Mouse (Mus musculus): ENCODE data around the gene Dcxr. TPM values are rescaled to one million over a fixed set of nuclear protein-coding genes. Genes with fewer than 3 reads are reported as not detected.

Gene Dcxr
- polyA plus RNA-seq, 1 experiment from 2014 or later = 12.4 TPM

Other genes with a start within 250 kb of the Dcxr start
- gene Mrpl12, start 242.7 kb downstream of the Dcxr start, polyA plus RNA-seq (2014; fragmentation: Nextera tagmentation; extraction: Ambion mirVana) = 137 and 152 TPM in 2 replicates
- gene Slc25a10, start 235.4 kb downstream of the Dcxr start, polyA plus RNA-seq (2014; fragmentation: Nextera tagmentation; extraction: Ambion mirVana) = 30.0 and 38.7 TPM in 2 replicates
- gene Gcgr, start 196.6 kb downstream of the Dcxr start, polyA plus RNA-seq (2014; fragmentation: Nextera tagmentation; extraction: Ambion mirVana) = 0.11 TPM in 1 of 2 replicates, not detected in the other
- 232 and 237 TPM in 2 replicates for gene Mcrip1, start 177.6 kb downstream of the Dcxr start, polyA plus RNA-seq (2014; fragmentation: Nextera tagmentation; extraction: Ambion mirVana)
- gene Ppp1r27, start 176.1 kb downstream of the Dcxr start, polyA plus RNA-seq (2014; fragmentation: Nextera tagmentation; extraction: Ambion mirVana) = not detected in 2 replicates
- gene P4hb, start 154.0 kb downstream of the Dcxr start, polyA plus RNA-seq (2014; fragmentation: Nextera tagmentation; extraction: Ambion mirVana) = 492 and 493 TPM in 2 replicates
- gene Arhgdia, start 145.7 kb downstream of the Dcxr start, polyA plus RNA-seq (2014; fragmentation: Nextera tagmentation; extraction: Ambion mirVana) = 521 and 583 TPM in 2 replicates
- 820 and 827 TPM in 2 replicates for gene Alyref, start 128.9 kb downstream of the Dcxr start, polyA plus RNA-seq (2014; fragmentation: Nextera tagmentation; extraction: Ambion mirVana)
- gene Anapc11, start 128.9 kb downstream of the Dcxr start, polyA plus RNA-seq (2014; fragmentation: Nextera tagmentation; extraction: Ambion mirVana) = 178 and 204 TPM in 2 replicates
- 0.38 TPM in 1 of 2 replicates, not detected in the other for gene Npb, start 118.8 kb downstream of the Dcxr start, polyA plus RNA-seq (2014; fragmentation: Nextera tagmentation; extraction: Ambion mirVana)
- 89.4 and 101 TPM in 2 replicates for gene Pcyt2, start 109.3 kb downstream of the Dcxr start, polyA plus RNA-seq (2014; fragmentation: Nextera tagmentation; extraction: Ambion mirVana)
- 29.5 and 33.2 TPM in 2 replicates for gene Sirt7, start 102.0 kb downstream of the Dcxr start, polyA plus RNA-seq (2014; fragmentation: Nextera tagmentation; extraction: Ambion mirVana)
- 18.0 and 19.7 TPM in 2 replicates for gene Mafg, start 93.7 kb downstream of the Dcxr start, polyA plus RNA-seq (2014; fragmentation: Nextera tagmentation; extraction: Ambion mirVana)
- gene Pycr1, start 83.5 kb downstream of the Dcxr start, polyA plus RNA-seq (2014; fragmentation: Nextera tagmentation; extraction: Ambion mirVana) = 32.4 and 32.8 TPM in 2 replicates
- gene Myadml2, start 79.1 kb downstream of the Dcxr start, polyA plus RNA-seq (2014; fragmentation: Nextera tagmentation; extraction: Ambion mirVana) = 0.36 and 0.57 TPM in 2 replicates
- 0.90 and 1.4 TPM in 2 replicates for gene Notum, start 66.1 kb downstream of the Dcxr start, polyA plus RNA-seq (2014; fragmentation: Nextera tagmentation; extraction: Ambion mirVana)
- gene Aspscr1, start 54.3 kb downstream of the Dcxr start, polyA plus RNA-seq (2014; fragmentation: Nextera tagmentation; extraction: Ambion mirVana) = 101 and 113 TPM in 2 replicates
- 119 and 131 TPM in 2 replicates for gene Cenpx, start 13.5 kb downstream of the Dcxr start, polyA plus RNA-seq (2014; fragmentation: Nextera tagmentation; extraction: Ambion mirVana)
- 30.9 TPM in 2 replicates for gene Lrrc45, start 13.4 kb downstream of the Dcxr start, polyA plus RNA-seq (2014; fragmentation: Nextera tagmentation; extraction: Ambion mirVana)
- 9.9 and 12.3 TPM in 2 replicates for gene Rac3, start 5.8 kb downstream of the Dcxr start, polyA plus RNA-seq (2014; fragmentation: Nextera tagmentation; extraction: Ambion mirVana)
- 1.00 and 1.1 TPM in 2 replicates for gene Cbr2, start 4.8 kb upstream of the Dcxr start, polyA plus RNA-seq (2014; fragmentation: Nextera tagmentation; extraction: Ambion mirVana)
- 8.2 and 9.1 TPM in 2 replicates for gene Hmga1b, start 35.5 kb upstream of the Dcxr start, polyA plus RNA-seq (2014; fragmentation: Nextera tagmentation; extraction: Ambion mirVana)
- gene Rfng, start 56.9 kb upstream of the Dcxr start, polyA plus RNA-seq (2014; fragmentation: Nextera tagmentation; extraction: Ambion mirVana) = 28.2 and 30.6 TPM in 2 replicates
- gene Gps1, start 57.0 kb upstream of the Dcxr start, polyA plus RNA-seq (2014; fragmentation: Nextera tagmentation; extraction: Ambion mirVana) = 254 and 269 TPM in 2 replicates
- gene Dus1l, start 69.1 kb upstream of the Dcxr start, polyA plus RNA-seq (2014; fragmentation: Nextera tagmentation; extraction: Ambion mirVana) = 73.6 and 76.9 TPM in 2 replicates
- gene Fasn, start 97.3 kb upstream of the Dcxr start, polyA plus RNA-seq (2014; fragmentation: Nextera tagmentation; extraction: Ambion mirVana) = 80.8 and 94.6 TPM in 2 replicates
- gene Ccdc57, start 205.6 kb upstream of the Dcxr start, polyA plus RNA-seq (2014; fragmentation: Nextera tagmentation; extraction: Ambion mirVana) = 4.3 and 4.5 TPM in 2 replicates
- 24.1 and 30.4 TPM in 2 replicates for gene Slc16a3, start 221.2 kb upstream of the Dcxr start, polyA plus RNA-seq (2014; fragmentation: Nextera tagmentation; extraction: Ambion mirVana)

Measured in midbrain, embryonic 11.5 days (tissue).